Mouse (Mus musculus) thymus, postnatal 36 days (tissue): ENCODE measurements around the gene Tmem45a.
A peak's percentile ranks its signal among the peaks of the same experiment; 100 is the strongest.
"Not testable (repeated sequence)": the region's sequence is repeated elsewhere in the genome, so short reads cannot be mapped to it uniquely, and the experiment has no call there.

Experiments
- DNase-seq, 2 experiments: peaks; one replicate each; pipeline ENCODE4 v3.0.0; 2022; ENCODE audit warnings: mixed read lengths in 2 of 2

Tmem45a gene

DNA sequence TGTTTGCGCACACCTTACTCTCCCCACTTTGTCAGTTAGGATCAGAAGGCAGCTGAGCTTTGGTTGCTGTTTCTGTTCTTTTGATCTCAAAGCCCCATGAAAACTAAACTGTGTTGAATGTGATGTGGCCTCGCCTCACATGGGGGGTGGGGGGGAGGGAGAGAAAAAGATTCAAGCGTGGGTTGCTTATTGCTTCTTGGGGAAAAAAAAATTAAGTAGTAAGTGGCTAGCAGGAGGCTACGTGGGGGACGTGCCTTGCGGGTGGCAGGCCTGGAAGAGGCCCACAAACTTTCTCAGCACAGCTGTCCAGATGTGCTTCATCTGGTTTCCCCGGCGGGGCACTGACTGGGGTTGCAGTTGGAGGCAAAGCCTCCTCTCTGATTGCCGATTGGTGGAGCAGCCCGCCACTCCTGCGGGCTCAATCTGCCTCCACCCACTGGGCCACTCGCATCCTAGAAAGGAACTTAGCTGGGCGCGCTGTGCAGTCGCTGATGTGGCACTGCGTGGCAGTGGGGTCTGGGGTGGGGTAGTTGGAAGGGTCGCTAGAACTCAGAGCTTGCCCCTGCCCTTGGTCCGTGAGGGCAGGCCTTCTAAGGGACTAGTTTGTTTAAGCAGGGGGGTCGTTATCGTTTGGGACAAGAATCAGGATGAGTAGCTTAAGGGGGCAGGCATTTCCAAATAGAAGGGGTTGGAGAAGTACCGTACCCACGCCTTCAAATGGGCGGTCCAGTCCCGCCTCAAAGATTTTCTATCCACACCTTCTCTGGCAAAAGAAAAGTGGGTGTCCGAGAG lies at the start of gene Tmem45a:
TSS of gene Tmem45a (minus strand) at position 343 of the 792 bp plus-strand sequence.
- DNase-seq = peak in 1 of 2 experiments; percentile 12

GRCm38 (mm10) chr16:56928023-56928422 lies 42.1 kb upstream of the Tmem45a start, which contains the start of gene Lnp1:
Gene Lnp1 (minus strand): TSS chr16:56928061.
- no peak for DNase-seq

DNA sequence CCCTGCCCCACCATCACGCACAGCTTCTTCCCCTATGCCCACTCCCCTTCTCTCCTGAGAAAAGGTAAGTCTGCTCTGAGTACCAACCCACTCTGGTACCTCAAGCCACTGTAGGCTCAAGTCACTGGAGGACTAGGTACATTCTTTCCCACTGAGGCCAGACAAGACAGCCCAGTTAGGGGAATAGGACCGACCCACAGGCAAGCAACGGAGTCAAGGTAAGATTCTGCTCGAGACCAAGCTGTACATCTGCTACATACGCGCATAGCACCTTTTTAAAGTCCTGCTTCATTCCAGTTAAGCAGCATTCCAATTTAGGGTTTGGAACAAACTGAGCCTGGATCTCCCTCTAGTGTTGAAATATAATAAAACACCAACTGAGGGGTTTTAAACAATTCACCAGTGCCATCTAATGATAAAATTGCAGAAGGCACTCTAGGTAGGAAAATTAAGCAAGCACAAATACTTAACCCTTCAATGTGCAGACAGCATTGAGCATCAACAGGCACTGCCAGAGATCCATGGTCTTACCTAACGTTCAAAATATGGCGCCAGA lies 34.2 kb upstream of the Tmem45a start:
- DNase-seq = no peak

DNA sequence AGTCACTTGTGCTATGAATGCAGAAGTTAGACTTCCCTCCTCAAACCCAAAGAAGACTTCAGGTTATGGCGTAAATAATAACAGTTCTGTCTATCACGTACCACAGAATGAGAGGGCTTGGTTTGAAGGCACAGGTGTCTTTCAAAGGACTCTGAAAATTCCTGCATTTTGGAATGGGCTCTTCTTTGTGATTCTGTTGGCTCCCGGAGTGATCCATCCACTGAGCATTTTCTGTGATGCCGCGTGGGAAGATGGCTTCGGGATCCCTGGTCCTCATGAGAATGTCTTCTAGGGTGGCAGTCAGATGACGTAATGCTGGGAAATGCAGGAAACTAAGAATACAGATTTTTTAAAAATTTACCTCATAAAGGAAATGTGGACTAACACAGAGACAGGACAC lies 31.3 kb upstream of the Tmem45a start:
- no peak for DNase-seq

- DNase-seq = no peak
Observed at GRCm38 (mm10) chr16:56908986-56909385, 23.0 kb upstream of the Tmem45a start.

DNA sequence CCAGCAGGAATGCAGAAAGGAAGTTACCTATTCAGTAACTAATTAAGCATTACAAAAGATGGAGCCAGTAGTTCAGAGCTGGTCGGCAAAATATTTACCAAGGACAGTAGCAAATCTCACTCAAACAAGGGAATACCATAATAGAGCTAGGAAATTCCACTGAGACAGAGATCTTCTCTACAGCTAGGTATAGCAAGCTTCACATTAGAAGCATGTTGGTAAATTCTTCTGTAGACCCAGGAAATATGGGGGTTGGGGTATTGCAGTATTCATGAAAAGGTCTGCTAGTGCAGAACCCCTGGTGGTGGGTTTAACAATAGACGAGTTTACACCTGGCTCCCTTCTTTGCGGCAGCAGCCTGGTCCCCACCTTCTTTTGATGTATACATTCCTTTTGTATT lies 16.2 kb upstream of the Tmem45a start:
- DNase-seq = not testable (repeated sequence)

- no peak for DNase-seq
Observed at GRCm38 (mm10) chr16:56891583-56891982, 5.6 kb upstream of the Tmem45a start.

GRCm38 (mm10) chr16:56886616-56887116 lies 700 bp upstream of the Tmem45a start:
- DNase-seq = no peak

DNA sequence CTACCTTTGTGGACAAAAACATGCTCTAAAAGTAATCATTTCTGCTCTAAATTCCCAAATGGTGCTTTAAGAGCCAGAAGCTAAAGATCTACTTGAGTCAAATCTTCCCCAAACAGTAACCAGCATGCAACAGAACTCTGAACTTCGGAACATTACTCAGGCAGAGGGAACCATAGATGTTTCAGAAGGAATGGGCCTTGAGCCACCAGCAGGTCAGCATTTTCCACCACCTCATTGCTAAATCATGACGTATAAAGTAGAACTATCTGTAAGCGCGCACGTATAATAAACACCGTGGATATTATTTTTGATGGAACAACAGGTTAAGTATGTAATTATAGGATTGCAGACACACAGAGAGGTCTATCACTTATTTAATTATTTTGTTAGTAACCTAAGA lies 1.2 kb downstream of the Tmem45a start:
- DNase-seq = no peak

GRCm38 (mm10) chr16:56873410-56873809 lies 12.6 kb downstream of the Tmem45a start:
- no peak for DNase-seq

GRCm38 (mm10) chr16:56870458-56870857 lies 15.5 kb downstream of the Tmem45a start:
- no peak for DNase-seq

DNA sequence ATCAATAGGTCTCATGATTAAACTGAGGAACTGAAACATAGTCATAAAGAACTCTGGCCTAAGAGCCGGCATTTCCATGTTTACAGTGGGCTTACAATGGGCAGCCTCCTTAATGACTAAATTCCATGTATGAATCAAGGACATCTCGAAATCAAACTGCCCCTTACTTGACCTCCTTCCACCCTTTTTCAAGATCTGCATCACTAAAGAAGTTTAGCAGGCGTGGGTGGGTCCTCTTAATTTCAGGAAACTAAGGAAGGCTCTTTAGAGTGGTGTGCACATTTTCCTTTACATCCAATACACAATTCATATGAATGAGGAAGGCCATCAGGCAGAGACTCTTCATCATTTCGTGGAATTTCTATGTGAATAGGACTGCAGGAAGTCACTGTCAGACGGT lies 17.6 kb downstream of the Tmem45a start:
- DNase-seq = no peak

DNA sequence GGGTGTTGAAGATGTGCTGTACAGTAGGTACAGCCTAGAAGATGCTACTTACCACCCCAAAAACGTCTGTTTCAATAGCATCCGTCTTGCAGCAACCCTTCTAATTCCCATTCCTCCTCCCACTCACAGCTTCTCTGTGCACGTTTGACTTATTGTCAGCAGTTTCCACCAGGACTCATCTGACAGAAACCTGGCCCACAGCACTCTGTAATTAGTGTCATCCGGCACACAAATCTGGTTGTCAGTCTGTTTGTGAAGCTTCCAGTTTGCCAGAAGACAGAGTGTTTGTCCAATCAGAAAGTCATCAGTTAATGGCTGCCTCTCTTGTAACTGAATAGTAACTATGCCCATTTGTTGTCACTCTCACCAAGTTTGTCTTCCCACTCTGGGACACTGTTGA lies 18.4 kb downstream of the Tmem45a start:
- no peak for DNase-seq

DNA sequence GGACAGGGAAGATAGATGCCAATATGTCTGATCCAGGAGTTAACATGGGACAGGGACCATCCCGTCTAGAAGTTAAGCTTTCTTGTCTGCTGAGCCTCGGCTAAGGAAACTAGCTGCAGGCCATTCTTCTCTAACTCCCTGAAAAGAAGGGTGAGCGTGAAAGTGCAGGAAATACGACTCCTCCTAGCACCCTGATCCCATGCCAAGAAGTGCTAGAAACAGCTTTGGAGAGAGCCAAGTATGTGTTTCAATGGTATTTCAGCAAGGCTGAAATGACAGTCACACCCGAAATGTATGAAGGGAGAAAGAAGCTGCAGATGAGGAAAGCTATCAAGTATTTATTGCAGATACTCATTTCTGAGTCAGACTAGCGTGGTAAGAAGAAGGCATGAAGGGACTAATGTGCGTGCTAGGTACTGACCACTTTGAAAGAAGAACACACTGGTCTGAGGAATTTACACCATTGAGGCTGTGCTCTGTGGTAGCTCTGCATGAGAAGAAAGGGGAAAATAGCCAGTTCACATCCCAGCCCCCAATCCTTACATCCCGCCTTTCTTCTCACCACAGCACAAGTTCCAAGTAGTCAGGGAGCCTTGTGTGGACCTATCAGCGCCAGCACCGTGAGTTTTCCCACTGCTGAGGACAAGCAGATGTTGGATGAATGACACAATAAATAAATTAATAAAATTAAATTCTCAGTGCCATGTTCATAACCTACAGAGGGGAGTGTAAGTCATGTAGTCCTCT lies 33.0 kb downstream of the Tmem45a start:
- no peak for DNase-seq

DNA sequence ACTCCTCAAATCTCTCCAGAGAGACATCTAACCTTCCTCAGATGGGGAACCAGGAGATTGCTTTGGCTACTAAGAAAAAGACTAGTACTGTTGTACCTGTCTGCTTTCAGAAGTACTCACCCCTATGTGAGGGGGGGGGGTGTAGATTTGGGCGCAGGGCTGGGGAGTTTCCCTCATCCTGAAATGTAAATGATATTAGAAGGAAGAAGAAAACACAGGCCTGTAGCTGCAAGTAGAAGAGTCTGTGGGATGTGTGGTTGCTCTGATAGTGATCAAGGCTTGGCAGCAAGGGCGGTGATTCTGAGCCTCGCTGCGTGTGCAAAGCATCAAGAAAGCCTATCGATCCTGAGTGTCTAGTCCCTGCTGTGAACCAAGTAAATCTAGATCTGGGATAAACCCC lies 43.0 kb downstream of the Tmem45a start:
- DNase-seq = no peak

DNA sequence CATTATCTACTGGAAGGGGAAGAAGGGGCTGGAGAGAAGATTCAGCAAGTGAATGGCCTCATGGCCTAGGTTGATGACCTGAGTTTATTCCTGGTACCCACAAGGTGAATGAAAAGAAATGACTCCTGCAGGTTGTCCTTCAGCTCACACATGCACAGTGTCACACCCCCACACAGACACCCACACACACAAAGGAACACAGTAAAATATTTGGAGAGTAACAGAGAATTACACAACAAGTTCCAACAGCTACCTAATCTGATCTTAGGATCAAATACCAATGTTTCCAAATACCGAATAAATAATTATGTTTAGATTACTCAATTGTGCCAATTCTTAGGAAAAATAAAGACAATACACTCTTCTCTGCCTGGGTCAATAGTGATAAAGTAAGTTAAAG lies 52.7 kb downstream of the Tmem45a start:
- no peak for DNase-seq

DNA sequence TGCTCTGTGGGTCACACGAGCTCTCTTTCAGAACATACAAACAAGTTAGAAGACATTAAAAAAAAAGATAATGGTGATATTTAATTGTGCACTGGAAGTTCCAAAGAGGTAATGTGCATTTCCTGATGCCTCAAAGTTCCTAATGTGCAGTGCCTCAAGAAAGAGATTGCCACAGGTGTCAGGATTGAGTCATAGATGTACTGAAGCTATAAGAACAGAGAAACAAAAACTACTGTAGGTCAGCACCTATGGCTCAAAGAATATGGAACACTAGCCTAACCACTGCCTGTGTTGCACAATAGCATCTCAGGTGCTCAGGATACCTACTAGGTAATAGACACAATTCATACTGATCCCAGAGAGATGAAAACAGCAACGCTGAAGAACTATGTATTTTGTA lies 54.0 kb downstream of the Tmem45a start:
- no peak for DNase-seq

GRCm38 (mm10) chr16:56801370-56802109 lies 84.4 kb downstream of the Tmem45a start:
- DNase-seq = no peak

DNA sequence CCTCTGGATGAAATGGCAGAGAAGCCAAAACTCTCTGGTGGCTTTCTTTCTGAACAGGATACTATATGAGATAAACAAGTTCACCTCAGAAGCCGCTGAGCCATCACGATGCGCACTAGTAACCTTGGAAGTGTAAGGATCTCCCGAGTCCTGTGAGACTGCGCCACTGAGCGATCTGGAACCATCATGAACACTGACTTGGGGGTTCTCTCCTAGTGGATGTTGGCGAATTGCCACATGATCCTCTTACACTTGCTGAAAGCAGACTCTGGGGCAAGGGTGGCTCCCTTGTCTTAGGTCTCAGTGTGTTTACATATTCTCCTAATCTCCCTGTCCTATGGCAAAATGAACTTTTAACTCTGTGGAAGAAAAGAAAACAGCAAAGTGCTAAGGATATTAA lies 85.0 kb downstream of the Tmem45a start:
- DNase-seq = no peak

DNA sequence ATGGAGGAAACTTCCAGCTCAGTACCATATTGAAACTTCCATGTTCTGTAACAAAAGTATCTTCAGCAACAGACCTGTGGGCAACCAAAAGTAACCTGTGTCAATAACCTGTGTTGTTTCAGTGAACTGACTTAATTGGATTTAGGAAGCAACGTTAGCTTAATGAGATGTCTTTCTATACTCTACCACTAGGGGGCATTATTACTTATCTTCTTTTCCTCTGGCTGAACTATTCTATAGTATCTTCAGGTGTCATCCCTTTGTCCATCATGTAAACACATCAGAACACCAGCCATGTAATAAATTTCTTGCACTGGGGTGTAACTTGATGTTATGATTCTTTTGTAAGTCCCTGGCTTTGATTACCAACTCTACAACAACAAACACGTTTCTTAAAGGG lies 85.5 kb downstream of the Tmem45a start:
- no peak for DNase-seq

- DNase-seq = no peak
Observed at GRCm38 (mm10) chr16:56799541-56800029, 86.4 kb downstream of the Tmem45a start.

DNA sequence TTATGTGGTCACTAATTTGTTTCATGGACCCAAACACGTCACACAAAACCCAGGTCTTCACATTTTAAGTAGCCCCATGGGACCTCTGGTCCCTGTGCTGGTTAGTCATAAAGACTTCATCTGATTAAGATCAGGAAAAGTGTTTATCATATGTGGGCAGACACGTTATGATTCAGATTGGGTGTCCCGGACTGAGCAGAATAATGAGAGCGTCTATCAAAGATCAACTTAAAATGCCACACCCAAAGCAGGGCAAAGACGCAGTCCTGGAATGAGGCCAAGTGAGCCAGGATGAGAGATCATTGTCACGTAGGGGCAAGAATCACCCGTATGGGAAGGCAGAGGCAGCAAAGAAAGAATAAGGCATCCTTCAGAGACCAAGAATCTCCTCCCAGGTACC lies 87.1 kb downstream of the Tmem45a start:
- no peak for DNase-seq
